Mouse (Mus musculus): Measurements from ENCODE around the gene Rufy1. TPM values are rescaled to one million over a fixed set of nuclear protein-coding genes. Genes with fewer than 3 reads are reported as not detected.

Rufy1 gene
- total and polyA plus RNA-seq, 3 experiments: 26.0 to 30.4 (median 27.6) TPM

GRCm38 (mm10) chr11:50398803-50399202, 32.1 kb downstream of the Rufy1 start:
- no peaks in the 10 kb centered on the region for H3K36me3 ChIP-seq (ENCODE audit: control insufficient read depth, insufficient read depth, low read length)
- no peak for DNase-seq
- no peak overlapping the region for H3K9ac ChIP-seq (ENCODE audit: low read depth, low read length)
- no peaks in the 10 kb centered on the region for H3K79me2 ChIP-seq (replicated peaks; ENCODE audit: control insufficient read depth, insufficient read depth, low read length)
- H3K27me3 ChIP-seq (ENCODE audit: control insufficient read depth, insufficient read depth, low read length): no peaks in the 10 kb centered on the region
- peaks cover 2% of the 10 kb centered on the region; the same call in 1 of the 2 replicates for H3K4me1 ChIP-seq (ENCODE audit: control insufficient read depth, insufficient read depth, low read length)
- H3K27ac ChIP-seq: no peak overlapping the region
- H3K4me3 ChIP-seq: no peak overlapping the region
- WGBS: 89% methylated on average over 13 of the region's 13 CpGs
- no peak for TF ChIP-seq CTCF (IDR thresholded peaks at IDR 0.05)
- no peak for TF ChIP-seq POLR2A (IDR thresholded peaks at IDR 0.05; ENCODE audit: insufficient read depth, low read depth, low read length)
- no peak for TF ChIP-seq EP300 (IDR thresholded peaks at IDR 0.05; ENCODE audit: insufficient read depth, low read depth, low read length)
- intact Hi-C loops (cut with DNase I): no loop called here

DNA sequence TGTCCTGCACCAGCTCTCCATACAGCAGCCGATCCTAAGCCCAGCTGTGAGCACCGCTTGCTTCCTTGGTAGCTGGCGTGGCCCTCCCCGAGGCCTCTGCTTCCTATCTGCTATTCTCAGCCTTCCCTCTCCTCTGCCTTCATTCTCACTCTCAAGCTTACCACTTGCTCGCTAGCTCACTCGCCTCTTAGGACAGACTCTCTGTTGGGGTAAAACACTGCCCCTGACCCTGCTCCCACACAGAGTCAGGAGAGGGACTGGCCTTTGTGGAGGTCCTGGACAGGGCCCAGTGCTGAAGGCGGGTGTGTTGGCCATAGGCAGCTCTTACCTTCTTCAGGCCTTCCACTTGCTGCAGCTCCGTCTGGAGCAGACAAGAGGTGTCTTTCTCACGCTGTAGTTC, 33.6 kb downstream of the Rufy1 start:
- Histone ChIP-seq H3K27ac (no peak overlapping the region), H3K4me1 (ENCODE audit: control insufficient read depth, insufficient read depth, low read length) (no peaks in the 10 kb centered on the region; the same call in 1 of the 2 replicates), H3K9ac (ENCODE audit: low read depth, low read length) (no peak overlapping the region), H3K79me2 (replicated peaks; ENCODE audit: control insufficient read depth, insufficient read depth, low read length) (no peaks in the 10 kb centered on the region), H3K27me3 (ENCODE audit: control insufficient read depth, insufficient read depth, low read length) (no peaks in the 10 kb centered on the region), H3K36me3 (ENCODE audit: control insufficient read depth, insufficient read depth, low read length) (no peaks in the 10 kb centered on the region), H3K4me3 (no peak overlapping the region)
- intact Hi-C loops (cut with DNase I): no loop called here
- 65% methylated on average over 9 of the region's 9 CpGs for WGBS
- DNase-seq: no peak
- TF ChIP-seq EP300 (IDR thresholded peaks at IDR 0.05; ENCODE audit: insufficient read depth, low read depth, low read length) (no peak), POLR2A (IDR thresholded peaks at IDR 0.05; ENCODE audit: insufficient read depth, low read depth, low read length) (no peak), CTCF (IDR thresholded peaks at IDR 0.05) (no peak)

DNA sequence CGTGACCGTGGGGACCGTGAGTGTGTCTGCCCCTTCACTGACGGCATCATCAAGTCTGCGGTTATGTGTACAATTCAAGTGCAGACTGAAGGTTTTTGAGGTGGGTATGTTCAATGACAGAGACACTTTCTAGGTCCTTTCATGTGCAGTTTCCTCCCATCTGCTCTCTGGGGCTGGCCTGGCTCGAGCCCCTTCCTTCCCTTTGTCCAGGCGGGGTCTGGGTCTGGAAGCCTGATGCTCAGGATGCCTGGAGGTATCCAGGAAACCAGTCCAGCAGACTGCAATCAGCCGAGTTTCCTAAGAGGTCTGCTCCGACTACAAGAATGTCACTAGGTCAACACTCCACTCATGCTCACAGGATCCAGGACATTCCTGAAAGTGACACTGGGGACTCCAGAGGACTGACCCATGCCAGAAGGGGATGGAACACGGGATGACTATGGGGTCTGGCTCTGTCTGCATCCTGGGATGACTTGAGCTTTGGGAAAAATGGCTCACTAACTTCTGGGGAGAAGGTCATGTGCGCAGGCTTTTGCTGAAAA, 34.1 kb downstream of the Rufy1 start:
- Histone ChIP-seq H3K27me3 (ENCODE audit: control insufficient read depth, insufficient read depth, low read length) (no peaks in the 10 kb centered on the region), H3K9ac (ENCODE audit: low read depth, low read length) (no peak overlapping the region), H3K4me1 (ENCODE audit: control insufficient read depth, insufficient read depth, low read length) (no peaks in the 10 kb centered on the region), H3K27ac (no peak overlapping the region), H3K4me3 (no peak overlapping the region), H3K79me2 (replicated peaks; ENCODE audit: control insufficient read depth, insufficient read depth, low read length) (no peaks in the 10 kb centered on the region), H3K36me3 (ENCODE audit: control insufficient read depth, insufficient read depth, low read length) (no peaks in the 10 kb centered on the region)
- WGBS: 52% methylated on average over 11 of the region's 11 CpGs
- intact Hi-C loops (cut with DNase I): no loop called here
- TF ChIP-seq POLR2A (IDR thresholded peaks at IDR 0.05; ENCODE audit: insufficient read depth, low read depth, low read length): no peak
- TF ChIP-seq EP300 (IDR thresholded peaks at IDR 0.05; ENCODE audit: insufficient read depth, low read depth, low read length): no peak
- TF ChIP-seq CTCF (IDR thresholded peaks at IDR 0.05): no peak
- no peak for DNase-seq

DNA sequence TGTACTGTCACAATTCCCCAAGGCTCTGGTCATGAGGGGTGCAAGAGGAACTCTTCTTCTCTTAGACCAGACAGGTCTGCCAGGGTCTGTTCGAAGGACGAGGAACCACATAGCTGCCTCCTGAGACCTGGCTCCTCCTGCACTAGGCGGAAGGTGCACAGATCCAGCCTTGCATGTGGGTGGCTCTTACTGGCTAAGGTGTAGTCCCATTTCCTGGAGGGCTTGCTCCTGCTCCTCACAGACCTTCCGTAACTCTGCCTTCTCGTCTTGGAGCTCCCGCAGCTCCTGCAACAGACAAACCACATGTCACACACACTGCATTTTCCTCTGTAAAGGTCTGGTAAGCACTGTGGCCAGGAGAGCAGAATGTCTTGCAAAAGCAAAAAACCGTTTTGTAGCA, 36.2 kb downstream of the Rufy1 start:
- WGBS: 90% methylated on average over 7 of the region's 7 CpGs
- no peaks in the 10 kb centered on the region for H3K4me1 ChIP-seq (ENCODE audit: control insufficient read depth, insufficient read depth, low read length)
- no peak overlapping the region for H3K4me3 ChIP-seq
- H3K36me3 ChIP-seq (ENCODE audit: control insufficient read depth, insufficient read depth, low read length): no peaks in the 10 kb centered on the region
- TF ChIP-seq CTCF (IDR thresholded peaks at IDR 0.05): no peak
- TF ChIP-seq POLR2A (IDR thresholded peaks at IDR 0.05; ENCODE audit: insufficient read depth, low read depth, low read length): no peak
- TF ChIP-seq EP300 (IDR thresholded peaks at IDR 0.05; ENCODE audit: insufficient read depth, low read depth, low read length): no peak
- no peak for DNase-seq
- intact Hi-C loops (cut with DNase I): no loop called here
- no peak overlapping the region for H3K27ac ChIP-seq
- H3K79me2 ChIP-seq (replicated peaks; ENCODE audit: control insufficient read depth, insufficient read depth, low read length): no peaks in the 10 kb centered on the region
- no peak overlapping the region for H3K9ac ChIP-seq (ENCODE audit: low read depth, low read length)
- no peaks in the 10 kb centered on the region for H3K27me3 ChIP-seq (ENCODE audit: control insufficient read depth, insufficient read depth, low read length)

- Histone ChIP-seq H3K4me1 (ENCODE audit: control insufficient read depth, insufficient read depth, low read length) (no peaks in the 10 kb centered on the region), H3K27ac (no peak overlapping the region), H3K36me3 (ENCODE audit: control insufficient read depth, insufficient read depth, low read length) (no peaks in the 10 kb centered on the region), H3K4me3 (no peak overlapping the region), H3K79me2 (replicated peaks; ENCODE audit: control insufficient read depth, insufficient read depth, low read length) (no peaks in the 10 kb centered on the region), H3K9ac (ENCODE audit: low read depth, low read length) (no peak overlapping the region), H3K27me3 (ENCODE audit: control insufficient read depth, insufficient read depth, low read length) (no peaks in the 10 kb centered on the region)
- 92% methylated on average over 6 of the region's 6 CpGs for WGBS
- intact Hi-C loops (cut with DNase I): no loop called here
- TF ChIP-seq EP300 (IDR thresholded peaks at IDR 0.05; ENCODE audit: insufficient read depth, low read depth, low read length) (no peak), POLR2A (IDR thresholded peaks at IDR 0.05; ENCODE audit: insufficient read depth, low read depth, low read length) (no peak), CTCF (IDR thresholded peaks at IDR 0.05) (no peak)
- no peak for DNase-seq
Observed at GRCm38 (mm10) chr11:50393306-50393705, 37.6 kb downstream of the Rufy1 start.

GRCm38 (mm10) chr11:50391272-50391960, 39.5 kb downstream of the Rufy1 start:
- Histone ChIP-seq H3K36me3 (ENCODE audit: control insufficient read depth, insufficient read depth, low read length) (peaks cover 10% of the 10 kb centered on the region), H3K27me3 (ENCODE audit: control insufficient read depth, insufficient read depth, low read length) (no peaks in the 10 kb centered on the region), H3K4me3 (no peak overlapping the region), H3K4me1 (ENCODE audit: control insufficient read depth, insufficient read depth, low read length) (no peaks in the 10 kb centered on the region), H3K27ac (no peak overlapping the region), H3K79me2 (replicated peaks; ENCODE audit: control insufficient read depth, insufficient read depth, low read length) (no peaks in the 10 kb centered on the region), H3K9ac (ENCODE audit: low read depth, low read length) (no peak overlapping the region)
- 0 out of 2 replicates have a peak, but pooled peaks have one; percentile 44 for TF ChIP-seq EP300 (IDR thresholded peaks at IDR 0.05; ENCODE audit: insufficient read depth, low read depth, low read length)
- TF ChIP-seq CTCF (IDR thresholded peaks at IDR 0.05): 0 out of 2 replicates have a peak, but pooled peaks have one; percentile 6
- TF ChIP-seq POLR2A (IDR thresholded peaks at IDR 0.05; ENCODE audit: insufficient read depth, low read depth, low read length): no peak
- WGBS: 64% methylated on average over 4 of the region's 4 CpGs
- intact Hi-C loops (cut with DNase I): no loop called here
- no peak for DNase-seq
